14 mouse cellular contexts compared by ENCODE assay signal in the genomic region with DNA sequence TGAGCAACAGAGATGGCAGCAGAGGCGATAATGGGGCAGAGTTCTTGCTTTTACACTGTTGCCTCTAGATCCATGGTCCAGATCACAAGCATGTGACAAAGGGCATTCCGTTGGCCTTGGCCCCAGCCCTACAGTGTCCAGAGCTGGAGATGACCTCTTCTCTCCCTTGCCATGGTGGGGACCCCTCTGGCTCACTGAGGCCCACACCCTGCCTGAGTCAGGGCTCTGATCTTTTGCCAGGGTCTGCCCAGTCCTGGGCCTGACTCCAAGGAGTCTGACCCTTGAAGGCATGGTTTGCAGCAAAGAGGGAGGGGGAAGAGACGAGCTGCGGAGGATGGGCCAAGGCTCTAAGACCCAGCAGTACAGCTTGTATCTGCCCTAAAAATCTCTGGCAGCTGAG. TPM values are rescaled to one million over a fixed set of nuclear protein-coding genes. Genes with fewer than 3 reads are reported as not detected.
DNase-seq lines count a peak whose midpoint lies in the region; TF ChIP-seq lines count a peak whose summit lies in the region.
"Had no signal": no experiment of that assay in that cellular context is flagged by ENCODE, and none has a peak within 500 bp of the region (broad histone marks: within the 10 kb centered on the region; RNA-seq: fewer than 3 reads in every experiment).

No protein-coding gene starts in this region.

- H3K9ac ChIP-seq in ES-Bruce4 (ENCODE audit: low read depth, poor library complexity, severe bottlenecking): no peak overlapping the region
- H3K9ac ChIP-seq: hindbrain, embryonic 14.5 days; liver, embryonic 13.5 days; midbrain, embryonic 12.5 days had no signal

- intact Hi-C loops in left cerebral cortex, postnatal 4 days (cut with DNase I): no loop called here
- intact Hi-C loops in left cerebral cortex, postnatal 25 days (cut with DNase I): no loop called here

- no peak for TF ChIP-seq POLR2A in ES-Bruce4 (IDR thresholded peaks at IDR 0.05; ENCODE audit: insufficient read depth, low read length)

- no peaks in the 10 kb centered on the region for H3K27me3 ChIP-seq in ES-Bruce4 (ENCODE audit: control insufficient read depth, insufficient read depth, low read length, poor library complexity, severe bottlenecking)
- H3K27me3 ChIP-seq: liver, embryonic 13.5 days; midbrain, embryonic 12.5 days had no signal

- no peak for TF ChIP-seq CTCF in ES-Bruce4 (IDR thresholded peaks at IDR 0.05; ENCODE audit: low read depth, low read length)

- TF ChIP-seq EP300 in ES-Bruce4 (IDR thresholded peaks at IDR 0.05; ENCODE audit: insufficient read depth, low read depth, low read length): no peak

- peak overlapping the region; percentile 38; the same call in 1 of the 2 replicates for H3K4me3 ChIP-seq in ES-Bruce4 (ENCODE audit: low read depth, low read length)
- H3K4me3 ChIP-seq: heart, adult 2 months; liver, embryonic 13.5 days; midbrain, embryonic 12.5 days had no signal

- H3K9me3 ChIP-seq in ES-Bruce4 (replicated peaks; ENCODE audit: control insufficient read depth, insufficient read depth, low read length, poor library complexity, severe bottlenecking): no peaks in the 10 kb centered on the region
- H3K9me3 ChIP-seq: liver, embryonic 13.5 days; midbrain, embryonic 12.5 days had no signal

- peaks cover 19% of the 10 kb centered on the region for H3K4me1 ChIP-seq in ES-Bruce4 (ENCODE audit: control insufficient read depth, insufficient read depth, low read length)
- H3K4me1 ChIP-seq: liver, embryonic 13.5 days had no signal

- peak overlapping the region; percentile 77 for H3K27ac ChIP-seq in ES-Bruce4 (ENCODE audit: insufficient read depth, low read length)
- H3K27ac ChIP-seq: heart, adult 2 months; hindbrain, embryonic 14.5 days; liver, embryonic 13.5 days; midbrain, embryonic 12.5 days had no signal

- H3K36me3 ChIP-seq in ES-Bruce4 (ENCODE audit: control insufficient read depth, insufficient read depth, low read length, poor library complexity, severe bottlenecking): no peaks in the 10 kb centered on the region
- H3K36me3 ChIP-seq: liver, embryonic 13.5 days; midbrain, embryonic 12.5 days had no signal

- DNase-seq in heart, adult 11 months: peak; percentile 57
- no peak for DNase-seq in heart, adult 8-10 months (ENCODE audit: low spot score)
- peak; percentile 24 for DNase-seq in left cerebral cortex, postnatal 4 days
- DNase-seq in left cerebral cortex, postnatal 25 days (ENCODE audit: low spot score in 2 of 2): no peak
- DNase-seq in adrenal gland, postnatal 25 days: peak; percentile 21
- no peak for DNase-seq in thymus, postnatal 0 days (ENCODE audit: low spot score)
- DNase-seq: cerebellum, adult 9-10 months; heart, adult 2 months; liver, embryonic 13.5 days; right cerebral cortex, adult 18-20 months; thymus, postnatal 25 days had no signal

RNA-seq across cellular contexts. Expression of gene Mex3b, which starts 58.9 kb away (rescaled TPM):
- total RNA-seq in heart, adult 8-10 months (2022): 1 to 10 TPM; 1.1 to 1.3 (median 1.3) TPM
- total RNA-seq in left cerebral cortex, postnatal 4 days (2021): 10 to 100 TPM; 73.8 to 79.0 TPM
- total RNA-seq in left cerebral cortex, postnatal 25 days (2021): 10 to 100 TPM; 23.3 to 29.2 TPM
- polyA plus RNA-seq in ES-Bruce4 (2011; ENCODE audit: insufficient read depth, insufficient read length, low read depth, missing spikeins): 8.4 and 10.5 TPM in 2 replicates
- 2.1 and 3.2 TPM in 2 replicates for total RNA-seq in adrenal gland, postnatal 25 days (2021)
- polyA plus RNA-seq in thymus, postnatal 0 days (2015; fragmentation: Nextera tagmentation; extraction: Ambion mirVana): 9.5 and 10.1 TPM in 2 replicates

Comparison
In these comparisons a context has a peak if more than half of its experiments do, and no peak if none do; other contexts are left out.
1. DNase-seq: peak in heart, adult 11 months (single experiment), left cerebral cortex, postnatal 4 days (single experiment) and adrenal gland, postnatal 25 days (single experiment); none in heart, adult 8-10 months (single experiment), left cerebral cortex, postnatal 25 days (0 of 2) and thymus, postnatal 0 days (single experiment).